Mouse (Mus musculus): ENCODE results near the gene Bco2.

- TF ChIP-seq MAFK (IDR thresholded peaks at IDR 0.05; ENCODE audit: insufficient read depth, low read depth, low read length), result no peak
- TF ChIP-seq ZNF384 (IDR thresholded peaks at IDR 0.05; ENCODE audit: low read depth, low read length), result no peak
Observed at GRCm38 (mm10) chr9:50590856-50591518, 36.0 kb upstream of the Bco2 start.

Measured in ES-E14 (cell line).